Mouse (Mus musculus) heart, postnatal 14 days (tissue): ENCODE results near the gene Tbc1d15. TPM values are rescaled to one million over a fixed set of nuclear protein-coding genes. Genes with fewer than 3 reads are reported as not detected.
A peak's percentile ranks its signal among the peaks of the same experiment; 100 is the strongest.
"Not testable (repeated sequence)": the region's sequence is repeated elsewhere in the genome, so short reads cannot be mapped to it uniquely, and the experiment has no call there.

Source experiments
- DNase-seq, 2 experiments: peaks; one replicate each; pipeline ENCODE4 v3.0.0; 2021 to 2022
- intact Hi-C: fragments of 180-260 bp; cut with DNase I; formaldehyde crosslinking; loops from one replicate; pipeline ENCODE4 v1.15.1; 2025
- total RNA-seq, 2 experiments: library from RNA; stranded (reverse); gene quantifications; 2 replicates each; pipeline ENCODE4 v1.2.3; 2021

Tbc1d15 gene
- total RNA-seq, 2 experiments from 2014 or later = 43.2 to 46.0 TPM

- no peak for DNase-seq
- intact Hi-C loops = loop anchor here (5.0 kb wide), 1 partner anchor 62 kb away; no protein-coding TSS in a partner anchor
Observed at GRCm38 (mm10) chr10:115250235-115251087, 806 bp downstream of the Tbc1d15 start.

DNA sequence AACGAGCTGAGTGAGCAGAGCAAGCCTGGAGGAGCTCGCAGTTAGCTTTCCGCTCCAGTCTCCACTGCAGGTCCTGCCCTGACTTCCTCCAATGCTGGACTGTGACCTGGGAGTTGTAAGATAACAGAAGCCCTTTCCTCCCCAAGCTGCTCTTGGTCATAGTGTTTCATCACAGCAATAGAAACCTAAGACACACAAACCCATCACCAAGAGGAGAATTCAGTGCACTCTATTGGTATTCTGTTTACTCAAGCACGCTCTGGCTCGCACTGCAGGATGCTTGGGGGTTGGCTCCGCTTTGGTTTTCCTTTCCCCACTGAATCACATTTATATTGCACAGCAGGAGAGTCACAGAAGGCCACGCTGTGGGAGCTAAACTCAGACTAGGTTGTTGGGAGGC is 3.2 kb downstream of the Tbc1d15 start:
- intact Hi-C loops = no loop called here
- no peak for DNase-seq

DNA sequence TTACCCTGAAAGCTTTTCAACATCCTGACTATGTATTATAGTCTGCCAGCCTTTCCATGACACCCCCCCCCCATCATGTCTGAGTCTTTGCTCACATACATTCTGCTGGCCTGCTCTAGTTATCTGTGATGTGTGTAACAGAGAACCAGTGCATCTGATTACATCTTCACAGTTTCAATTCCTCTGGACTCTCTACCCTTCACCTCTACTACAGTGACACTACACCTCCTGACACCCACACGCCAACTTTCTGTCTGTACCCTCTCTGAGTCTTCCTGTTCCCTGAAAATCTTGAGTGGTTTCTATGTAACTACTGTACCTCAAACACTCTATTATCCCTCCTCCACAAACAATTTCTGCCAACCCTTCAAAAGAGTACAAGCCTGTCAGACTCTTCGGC is 5.8 kb downstream of the Tbc1d15 start:
- DNase-seq = no peak
- intact Hi-C loops = no loop called here

GRCm38 (mm10) chr10:115241082-115241595 is 10.1 kb downstream of the Tbc1d15 start:
- intact Hi-C loops = no loop called here
- peak in 1 of 2 experiments; percentile 4 for DNase-seq

DNA sequence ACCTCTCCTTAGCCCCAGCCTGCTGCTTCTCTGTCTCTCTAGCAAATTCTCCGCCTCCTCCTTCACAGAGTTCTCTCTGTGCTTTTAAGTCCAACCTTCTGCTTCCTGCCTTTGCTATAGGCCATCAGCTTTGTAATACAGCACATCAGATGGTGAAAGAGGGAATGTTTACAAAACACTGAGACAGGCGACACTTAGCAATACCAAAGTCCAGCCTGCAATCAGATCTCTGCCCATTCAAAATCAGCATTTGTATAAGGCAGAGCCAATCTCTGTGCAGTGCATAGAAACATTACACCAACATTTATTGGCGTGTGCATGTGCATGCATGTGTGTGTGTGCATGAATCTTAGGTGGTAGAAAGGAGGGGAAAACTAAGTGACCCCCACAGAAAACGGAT is 13.3 kb downstream of the Tbc1d15 start:
- DNase-seq = no peak
- intact Hi-C loops = no loop called here

DNA sequence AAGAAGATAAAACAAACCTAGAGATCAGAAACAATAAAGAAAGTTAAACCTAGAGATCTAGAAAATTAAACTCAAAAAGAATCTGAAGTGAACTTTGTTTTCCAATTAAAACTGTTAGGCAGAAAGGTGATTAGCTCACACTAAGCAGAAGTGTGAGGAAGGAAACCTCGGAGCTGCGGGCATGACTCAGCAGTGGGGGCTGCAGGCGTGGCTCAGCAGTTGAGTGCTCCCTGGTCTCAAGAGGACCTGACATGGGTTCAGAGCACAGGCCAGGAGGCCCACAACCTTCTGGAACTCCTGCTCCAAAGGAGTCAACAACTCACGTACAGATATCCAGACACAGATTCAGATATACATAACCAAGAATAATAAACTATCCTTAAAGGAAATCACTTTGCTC is 14.5 kb downstream of the Tbc1d15 start:
- intact Hi-C loops = no loop called here
- no peak for DNase-seq

GRCm38 (mm10) chr10:115235501-115235900 is 15.8 kb downstream of the Tbc1d15 start:
- no peak for DNase-seq
- intact Hi-C loops = no loop called here

- intact Hi-C loops = no loop called here
- no peak for DNase-seq
Observed at GRCm38 (mm10) chr10:115233798-115234197, 17.5 kb downstream of the Tbc1d15 start.

GRCm38 (mm10) chr10:115232513-115232912 is 18.8 kb downstream of the Tbc1d15 start:
- no peak for DNase-seq
- intact Hi-C loops = no loop called here

DNA sequence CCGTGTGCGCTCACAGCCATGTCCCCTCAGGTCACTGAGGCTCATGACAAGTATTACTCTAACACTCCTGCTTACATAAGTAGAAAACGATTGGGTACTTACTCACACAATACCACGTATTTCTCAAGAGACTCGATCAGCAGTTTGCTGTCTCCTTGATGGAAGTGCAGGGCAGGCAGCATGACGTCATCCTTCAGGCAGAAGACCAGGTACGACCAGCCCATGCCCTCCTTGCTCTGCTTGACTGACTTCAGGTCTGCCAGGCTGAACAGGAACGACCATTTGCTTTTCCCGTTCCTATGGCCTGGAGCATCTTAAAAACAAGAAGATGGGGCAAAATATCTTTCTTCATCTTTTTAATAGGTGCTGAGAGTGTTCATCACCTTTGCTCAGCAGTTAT is 22.2 kb downstream of the Tbc1d15 start:
- intact Hi-C loops = no loop called here
- no peak for DNase-seq

DNA sequence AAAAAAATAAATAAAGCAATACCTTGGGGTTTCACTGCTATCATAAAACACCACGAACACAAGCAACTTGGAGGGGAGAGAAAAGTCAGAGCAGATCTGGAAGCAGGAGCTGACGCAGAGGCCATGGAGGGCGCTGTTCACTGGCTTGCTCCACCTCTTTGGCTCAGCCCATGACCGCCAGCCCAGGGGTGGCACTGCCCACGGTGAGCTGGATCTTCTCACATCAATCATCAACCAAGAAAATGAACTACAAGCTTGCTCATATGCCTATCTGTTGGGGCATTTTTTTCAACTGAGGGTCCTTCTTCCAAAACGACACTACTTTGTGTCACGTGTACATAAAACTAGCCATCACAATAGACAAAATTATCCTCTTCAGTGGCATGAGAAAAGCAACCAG is 24.7 kb downstream of the Tbc1d15 start:
- intact Hi-C loops = no loop called here
- DNase-seq = no peak

GRCm38 (mm10) chr10:115223845-115224244 is 27.4 kb downstream of the Tbc1d15 start:
- no peak for DNase-seq
- intact Hi-C loops = no loop called here

DNA sequence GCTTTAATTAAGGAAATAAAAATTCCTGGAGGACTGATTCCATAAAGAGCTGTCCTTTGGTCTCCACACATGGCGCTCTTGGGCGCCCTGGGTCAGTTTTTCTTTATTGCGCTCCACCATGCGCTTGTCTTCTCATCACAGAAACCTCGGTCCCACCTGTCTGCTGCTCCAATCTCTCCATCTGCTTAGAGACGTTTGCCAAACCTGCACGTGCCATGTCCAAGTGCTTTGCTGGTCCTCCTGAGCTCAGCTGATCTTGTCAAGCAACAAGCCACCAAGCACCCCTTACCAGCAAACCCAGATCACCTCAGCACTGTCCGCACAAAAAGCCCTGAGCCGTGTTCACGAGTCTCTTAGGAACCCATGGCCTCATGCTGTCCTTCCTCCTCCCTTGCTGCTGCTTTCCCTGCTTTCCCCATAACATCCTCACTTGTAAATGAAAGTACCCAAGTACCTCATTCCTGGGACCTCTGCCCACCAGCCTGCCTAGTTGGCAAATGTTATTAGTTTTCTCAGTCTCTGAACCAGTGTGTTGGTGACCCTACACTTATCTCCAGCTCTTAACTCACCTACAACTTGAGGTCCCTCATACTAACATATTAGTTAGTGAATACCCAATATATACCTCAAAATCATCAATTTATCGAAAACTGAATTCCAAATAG is 38.2 kb downstream of the Tbc1d15 start:
- no peak for DNase-seq
- intact Hi-C loops = no loop called here

DNA sequence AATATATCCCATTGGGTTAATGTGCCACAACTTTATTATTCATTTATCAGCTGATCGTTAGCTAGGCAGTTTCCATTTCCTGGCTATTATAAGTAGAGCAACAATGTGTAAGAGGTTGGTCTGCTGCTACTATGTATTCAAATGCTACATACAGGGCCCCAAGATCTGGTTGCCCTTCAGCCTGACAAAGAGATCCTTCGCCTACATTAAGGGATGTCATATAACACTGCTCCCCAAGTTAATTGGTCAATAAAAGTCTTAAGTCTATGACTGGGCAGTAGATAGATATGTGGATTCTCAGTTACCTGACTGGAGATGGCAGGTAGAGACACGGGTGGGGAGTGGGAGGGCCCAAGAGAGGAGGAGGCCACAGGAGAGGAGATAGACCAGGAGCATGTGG is 45.4 kb downstream of the Tbc1d15 start:
- intact Hi-C loops = no loop called here
- DNase-seq = no peak

- no peak for DNase-seq
- intact Hi-C loops = no loop called here
Observed at GRCm38 (mm10) chr10:115205284-115205683, 46.0 kb downstream of the Tbc1d15 start.

DNA sequence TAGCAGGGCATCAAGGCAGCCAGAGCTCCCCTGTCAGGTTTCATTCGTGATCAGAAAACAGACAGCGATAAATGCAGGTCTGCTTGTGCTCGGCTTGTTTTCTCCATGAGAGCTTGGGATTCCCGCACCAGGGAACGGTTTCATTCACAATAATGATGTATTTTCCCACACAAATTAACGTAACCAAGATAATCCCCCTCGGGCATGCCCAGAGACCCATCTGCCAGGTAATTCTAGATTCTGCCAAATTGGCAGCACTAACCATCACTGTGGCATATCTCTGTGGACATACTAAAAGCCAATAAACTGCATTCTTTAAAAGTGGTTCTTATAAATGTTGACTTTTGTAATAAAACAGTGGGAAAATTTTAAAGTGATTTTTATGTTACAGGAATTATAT is 60.1 kb downstream of the Tbc1d15 start:
- DNase-seq = no peak
- intact Hi-C loops = no loop called here

DNA sequence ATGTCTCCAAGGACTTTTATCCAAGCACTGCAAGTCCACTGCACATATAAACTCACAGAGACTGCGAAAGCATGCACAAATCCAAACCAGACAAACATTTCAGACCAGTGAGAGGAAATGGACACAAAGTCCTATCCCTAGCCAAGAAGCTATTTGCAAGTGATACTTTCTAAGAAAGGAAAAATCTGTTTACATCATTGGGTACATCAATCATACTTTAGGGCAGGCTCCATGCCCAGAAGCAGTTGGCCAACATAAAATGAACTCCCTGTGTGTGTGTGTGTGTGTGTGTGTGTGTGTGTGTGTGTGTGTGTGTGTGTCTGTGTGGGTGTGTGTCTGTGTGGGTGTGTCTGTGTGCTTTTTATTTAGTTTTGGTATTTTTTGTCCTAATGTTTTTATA is 63.9 kb downstream of the Tbc1d15 start:
- DNase-seq = no peak
- intact Hi-C loops = no loop called here

DNA sequence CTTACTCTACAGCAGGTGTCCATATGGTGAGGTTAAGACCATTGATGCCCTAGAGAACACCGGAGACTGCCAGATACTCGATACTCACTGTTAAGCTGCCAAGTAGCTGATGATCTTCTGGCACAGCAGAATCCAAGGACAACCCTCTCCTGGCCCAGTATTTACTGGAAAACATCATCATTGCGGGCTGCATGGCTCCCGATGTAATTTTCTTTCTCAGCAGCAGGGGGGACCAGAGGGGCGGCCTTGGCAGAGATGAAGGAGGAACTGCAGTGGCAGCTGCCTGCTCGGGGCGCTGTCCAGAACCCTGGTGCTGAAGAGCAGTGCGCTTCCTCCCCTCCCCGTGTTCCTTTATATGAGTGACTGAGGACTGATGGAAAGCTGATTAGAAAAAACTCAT is 66.6 kb downstream of the Tbc1d15 start, which contains the start of gene Tph2:
TSS of gene Tph2 (minus strand) at position 326 of the 400 bp plus-strand sequence.
- DNase-seq = peak; percentile 77 to 85
- intact Hi-C loops = no loop called here

- intact Hi-C loops = no loop called here
- no peak for DNase-seq
Observed at GRCm38 (mm10) chr10:115181034-115181433, 70.2 kb downstream of the Tbc1d15 start.

DNA sequence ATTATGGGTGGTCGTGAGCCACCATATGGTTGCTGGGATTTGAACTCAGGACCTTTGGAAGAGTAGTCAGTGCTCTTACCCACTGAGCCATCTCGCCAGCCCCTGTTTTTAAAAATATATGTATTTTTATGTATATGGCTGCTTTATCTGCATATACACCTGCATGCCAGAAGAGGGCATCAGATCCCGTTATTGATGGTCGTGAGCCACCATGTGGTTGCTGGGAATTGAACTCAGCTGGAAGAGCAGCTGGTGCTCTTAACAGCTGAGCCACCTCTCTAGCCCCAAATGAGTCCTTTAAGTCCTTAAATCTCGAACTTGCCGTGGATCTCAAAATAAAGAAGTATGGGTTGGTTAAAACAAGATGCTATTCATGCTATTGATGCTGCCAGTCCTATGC is 73.2 kb downstream of the Tbc1d15 start:
- DNase-seq, intact Hi-C loops: not testable (repeated sequence)

GRCm38 (mm10) chr10:115175591-115175991 is 75.7 kb downstream of the Tbc1d15 start:
- intact Hi-C loops = no loop called here
- DNase-seq = no peak

DNA sequence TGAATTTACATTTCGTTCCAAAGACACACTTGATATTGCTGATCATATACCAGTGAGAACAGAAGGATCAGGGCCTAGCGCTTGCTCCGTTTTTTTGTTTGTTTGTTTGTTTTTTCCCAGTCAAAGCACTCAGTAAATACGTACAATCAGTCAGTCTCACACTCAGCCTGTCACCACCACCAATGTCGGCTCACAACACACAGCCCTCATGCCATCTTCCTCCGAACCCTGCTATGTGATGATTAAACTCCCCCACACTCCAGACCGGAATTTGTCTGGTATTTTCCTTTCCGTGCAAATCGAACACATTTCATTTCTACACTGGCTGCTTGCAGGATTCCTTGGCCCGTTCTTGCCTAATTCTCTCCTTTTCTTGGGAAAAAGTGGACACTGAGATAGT is 77.9 kb downstream of the Tbc1d15 start:
- DNase-seq = no peak
- intact Hi-C loops = no loop called here
